Mouse (Mus musculus): ENCODE measurements around the gene Tprg. TPM values are rescaled to one million over a fixed set of nuclear protein-coding genes. Genes with fewer than 3 reads are reported as not detected.

Gene Tprg
- polyA plus RNA-seq (2014; fragmentation: Nextera tagmentation; extraction: Ambion mirVana): 0.22 TPM in 1 of 2 replicates, not detected in the other

GRCm38 (mm10) chr16:25286517-25286916, at the start of gene Tprg:
Gene Tprg, plus strand, starts transcription at chr16:25286817.
- no peak for ATAC-seq (replicated peaks; ENCODE audit: low FRiP score, low TSS enrichment, low read depth)

GRCm38 (mm10) chr16:25238274-25239050, 48.2 kb upstream of the Tprg start:
- Histone ChIP-seq H3K4me2 (ENCODE audit: low read length) (no peak overlapping the region), H3K9ac (ENCODE audit: low read length) (no peak overlapping the region), H3K4me1 (replicated peaks; ENCODE audit: control insufficient read depth, insufficient read depth, low read length) (no peaks in the 10 kb centered on the region), H3K9me3 (ENCODE audit: control insufficient read depth, low read length) (no peaks in the 10 kb centered on the region), H3K27ac (ENCODE audit: low read depth) (no peak overlapping the region), H3K27me3 (replicated peaks; ENCODE audit: control insufficient read depth, insufficient read depth, low read length) (no peaks in the 10 kb centered on the region), H3K4me3 (ENCODE audit: low read depth, low read length) (no peak overlapping the region), H3K36me3 (ENCODE audit: control insufficient read depth, insufficient read depth, low read length) (no peaks in the 10 kb centered on the region)
- no peak for DNase-seq (ENCODE audit: low spot score)
- ATAC-seq (replicated peaks; ENCODE audit: low FRiP score, low TSS enrichment, low read depth): no peak
- WGBS: 64% methylated on average over 11 of the region's 11 CpGs

More at GRCm38 (mm10) chr16:25286517-25286916, at the start of gene Tprg:
- H3K4me1 ChIP-seq (replicated peaks; ENCODE audit: control insufficient read depth, insufficient read depth, low read length): no peaks in the 10 kb centered on the region
- H3K27ac ChIP-seq (ENCODE audit: low read depth): no peak within 1 kb of the TSS
- no peak within 1 kb of the TSS for H3K4me3 ChIP-seq (ENCODE audit: low read depth, low read length)
- 89% methylated on average over 5 of the region's 5 CpGs for WGBS
- no peaks in the 10 kb centered on the region for H3K9me3 ChIP-seq (ENCODE audit: control insufficient read depth, low read length)
- no peak within 1 kb of the TSS for H3K4me2 ChIP-seq (ENCODE audit: low read length)
- no peak within 1 kb of the TSS for H3K9ac ChIP-seq (ENCODE audit: low read length)
- no peaks in the 10 kb centered on the region for H3K27me3 ChIP-seq (replicated peaks; ENCODE audit: control insufficient read depth, insufficient read depth, low read length)
- DNase-seq (ENCODE audit: low spot score): no peak
- no peaks in the 10 kb centered on the region for H3K36me3 ChIP-seq (ENCODE audit: control insufficient read depth, insufficient read depth, low read length)

GRCm38 (mm10) chr16:25248889-25249288, 37.7 kb upstream of the Tprg start:
- no peaks in the 10 kb centered on the region for H3K27me3 ChIP-seq (replicated peaks; ENCODE audit: control insufficient read depth, insufficient read depth, low read length)
- H3K27ac ChIP-seq (ENCODE audit: low read depth): no peak overlapping the region
- DNase-seq (ENCODE audit: low spot score): no peak
- 73% methylated on average over 6 of the region's 6 CpGs for WGBS
- H3K4me3 ChIP-seq (ENCODE audit: low read depth, low read length): no peak overlapping the region
- no peaks in the 10 kb centered on the region for H3K4me1 ChIP-seq (replicated peaks; ENCODE audit: control insufficient read depth, insufficient read depth, low read length)
- ATAC-seq (replicated peaks; ENCODE audit: low FRiP score, low TSS enrichment, low read depth): no peak
- H3K36me3 ChIP-seq (ENCODE audit: control insufficient read depth, insufficient read depth, low read length): no peaks in the 10 kb centered on the region
- H3K4me2 ChIP-seq (ENCODE audit: low read length): no peak overlapping the region
- no peaks in the 10 kb centered on the region for H3K9me3 ChIP-seq (ENCODE audit: control insufficient read depth, low read length)
- no peak overlapping the region for H3K9ac ChIP-seq (ENCODE audit: low read length)

- no peaks in the 10 kb centered on the region for H3K36me3 ChIP-seq (ENCODE audit: control insufficient read depth, insufficient read depth, low read length)
- H3K4me3 ChIP-seq (ENCODE audit: low read depth, low read length): no peak overlapping the region
- H3K9me3 ChIP-seq (ENCODE audit: control insufficient read depth, low read length): no peaks in the 10 kb centered on the region
- no peak overlapping the region for H3K4me2 ChIP-seq (ENCODE audit: low read length)
- no peaks in the 10 kb centered on the region for H3K27me3 ChIP-seq (replicated peaks; ENCODE audit: control insufficient read depth, insufficient read depth, low read length)
- ATAC-seq (replicated peaks; ENCODE audit: low FRiP score, low TSS enrichment, low read depth) (no peak), DNase-seq (ENCODE audit: low spot score) (no peak)
- H3K9ac ChIP-seq (ENCODE audit: low read length): no peak overlapping the region
- no peak overlapping the region for H3K27ac ChIP-seq (ENCODE audit: low read depth)
- 93% methylated on average over 6 of the region's 6 CpGs for WGBS
- H3K4me1 ChIP-seq (replicated peaks; ENCODE audit: control insufficient read depth, insufficient read depth, low read length): no peaks in the 10 kb centered on the region
Measured at GRCm38 (mm10) chr16:25250129-25250749, 36.4 kb upstream of the Tprg start.

GRCm38 (mm10) chr16:25251080-25251479, 35.5 kb upstream of the Tprg start:
- H3K4me3 ChIP-seq (ENCODE audit: low read depth, low read length): no peak overlapping the region
- DNase-seq (ENCODE audit: low spot score): no peak
- ATAC-seq (replicated peaks; ENCODE audit: low FRiP score, low TSS enrichment, low read depth): no peak
- H3K4me2 ChIP-seq (ENCODE audit: low read length): no peak overlapping the region
- H3K9me3 ChIP-seq (ENCODE audit: control insufficient read depth, low read length): no peaks in the 10 kb centered on the region
- WGBS: 83% methylated on average over 9 of the region's 9 CpGs
- H3K9ac ChIP-seq (ENCODE audit: low read length): no peak overlapping the region
- H3K4me1 ChIP-seq (replicated peaks; ENCODE audit: control insufficient read depth, insufficient read depth, low read length): no peaks in the 10 kb centered on the region
- no peaks in the 10 kb centered on the region for H3K27me3 ChIP-seq (replicated peaks; ENCODE audit: control insufficient read depth, insufficient read depth, low read length)
- no peak overlapping the region for H3K27ac ChIP-seq (ENCODE audit: low read depth)
- H3K36me3 ChIP-seq (ENCODE audit: control insufficient read depth, insufficient read depth, low read length): no peaks in the 10 kb centered on the region

DNA sequence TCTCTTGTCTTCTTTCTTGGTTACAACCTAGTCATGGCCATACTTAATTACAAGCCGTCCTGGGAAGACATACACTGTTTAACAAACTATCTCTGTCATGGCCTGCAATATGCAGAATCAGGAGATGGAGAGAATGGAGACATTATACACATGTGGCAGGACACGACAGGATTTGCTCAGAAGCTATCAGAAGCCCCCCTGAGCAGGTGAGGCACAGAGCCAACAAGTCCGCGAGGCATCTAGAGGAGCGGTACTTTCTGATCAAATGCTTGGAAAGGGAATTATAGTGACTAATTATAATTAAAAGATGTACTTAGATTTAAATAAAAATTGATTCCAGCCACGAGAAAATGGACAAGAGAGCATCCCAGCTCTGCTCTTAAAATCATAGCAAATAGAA, 32.0 kb upstream of the Tprg start:
- no peaks in the 10 kb centered on the region for H3K9me3 ChIP-seq (ENCODE audit: control insufficient read depth, low read length)
- WGBS: 83% methylated on average over 6 of the region's 6 CpGs
- H3K9ac ChIP-seq (ENCODE audit: low read length): no peak overlapping the region
- H3K4me3 ChIP-seq (ENCODE audit: low read depth, low read length): no peak overlapping the region
- no peaks in the 10 kb centered on the region for H3K4me1 ChIP-seq (replicated peaks; ENCODE audit: control insufficient read depth, insufficient read depth, low read length)
- ATAC-seq (replicated peaks; ENCODE audit: low FRiP score, low TSS enrichment, low read depth) (no peak), DNase-seq (ENCODE audit: low spot score) (no peak)
- no peaks in the 10 kb centered on the region for H3K27me3 ChIP-seq (replicated peaks; ENCODE audit: control insufficient read depth, insufficient read depth, low read length)
- H3K4me2 ChIP-seq (ENCODE audit: low read length): no peak overlapping the region
- no peaks in the 10 kb centered on the region for H3K36me3 ChIP-seq (ENCODE audit: control insufficient read depth, insufficient read depth, low read length)
- H3K27ac ChIP-seq (ENCODE audit: low read depth): no peak overlapping the region

- Histone ChIP-seq H3K27me3 (replicated peaks; ENCODE audit: control insufficient read depth, insufficient read depth, low read length) (no peaks in the 10 kb centered on the region), H3K4me2 (ENCODE audit: low read length) (no peak overlapping the region), H3K9ac (ENCODE audit: low read length) (no peak overlapping the region), H3K4me3 (ENCODE audit: low read depth, low read length) (no peak overlapping the region), H3K36me3 (ENCODE audit: control insufficient read depth, insufficient read depth, low read length) (no peaks in the 10 kb centered on the region), H3K27ac (ENCODE audit: low read depth) (no peak overlapping the region), H3K4me1 (replicated peaks; ENCODE audit: control insufficient read depth, insufficient read depth, low read length) (no peaks in the 10 kb centered on the region), H3K9me3 (ENCODE audit: control insufficient read depth, low read length) (no peaks in the 10 kb centered on the region)
- DNase-seq (ENCODE audit: low spot score) (no peak), ATAC-seq (replicated peaks; ENCODE audit: low FRiP score, low TSS enrichment, low read depth) (no peak)
- WGBS: 69% methylated on average over 11 of the region's 11 CpGs
Measured at GRCm38 (mm10) chr16:25255186-25255585, 31.4 kb upstream of the Tprg start.

- Histone ChIP-seq H3K36me3 (ENCODE audit: control insufficient read depth, insufficient read depth, low read length) (no peaks in the 10 kb centered on the region), H3K9me3 (ENCODE audit: control insufficient read depth, low read length) (no peaks in the 10 kb centered on the region), H3K9ac (ENCODE audit: low read length) (no peak overlapping the region), H3K4me3 (ENCODE audit: low read depth, low read length) (no peak overlapping the region), H3K27me3 (replicated peaks; ENCODE audit: control insufficient read depth, insufficient read depth, low read length) (no peaks in the 10 kb centered on the region), H3K4me1 (replicated peaks; ENCODE audit: control insufficient read depth, insufficient read depth, low read length) (no peaks in the 10 kb centered on the region), H3K4me2 (ENCODE audit: low read length) (no peak overlapping the region), H3K27ac (ENCODE audit: low read depth) (no peak overlapping the region)
- ATAC-seq (replicated peaks; ENCODE audit: low FRiP score, low TSS enrichment, low read depth) (no peak), DNase-seq (ENCODE audit: low spot score) (no peak)
- 86% methylated on average over 8 of the region's 8 CpGs for WGBS
Measured at GRCm38 (mm10) chr16:25255603-25256260, 30.9 kb upstream of the Tprg start.

All from intestine, embryonic 14.5 days (tissue).